ENCODE assay signal across 34 mouse cellular contexts in genomic region chr14:54809668-54810033, GRCm38 (mm10). TPM values are rescaled to one million over a fixed set of nuclear protein-coding genes. Genes with fewer than 3 reads are reported as not detected.
DNase-seq lines count a peak whose midpoint lies in the region; ATAC-seq and TF ChIP-seq lines count a peak whose summit lies in the region.
"Had no signal": no experiment of that assay in that cellular context is flagged by ENCODE, and none has a peak within 500 bp of the region (broad histone marks: within the 10 kb centered on the region; RNA-seq: fewer than 3 reads in every experiment).

No protein-coding gene starts in this region.

- H3K4me2 ChIP-seq in heart, embryonic 13.5 days, result peak overlapping the region; percentile 33; the same call in 1 of the 2 replicates
- H3K4me2 ChIP-seq in midbrain, embryonic 13.5 days (replicated peaks), result no peak overlapping the region
- H3K4me2 ChIP-seq: forebrain, embryonic 12.5 days; hindbrain, embryonic 15.5 days; limb, embryonic 13.5 days; liver, embryonic 11.5 days; lung, embryonic 15.5 days had no signal

- 0 out of 2 replicates have a peak, but pooled peaks have one; percentile 28 for ATAC-seq in G1E (ENCODE audit: extremely low read depth, insufficient number of reproducible peaks, low FRiP score, poor library complexity, severe bottlenecking)
- no peak; the same call in 1 of the 2 replicates for ATAC-seq in heart, embryonic 13.5 days (ENCODE audit: extremely low read depth, insufficient number of reproducible peaks, low FRiP score, low TSS enrichment)
- ATAC-seq in midbrain, embryonic 13.5 days, result no peak

- H3K36me3 ChIP-seq in G1E (replicated peaks), result no peaks in the 10 kb centered on the region
- no peaks in the 10 kb centered on the region for H3K36me3 ChIP-seq in heart, embryonic 13.5 days
- no peaks in the 10 kb centered on the region for H3K36me3 ChIP-seq in midbrain, embryonic 13.5 days
- H3K36me3 ChIP-seq: forebrain, embryonic 12.5 days; hindbrain, embryonic 10.5 days; hindbrain, embryonic 15.5 days; limb, embryonic 13.5 days; lung, embryonic 15.5 days had no signal

- H3K9ac ChIP-seq in heart, embryonic 13.5 days, result no peak overlapping the region
- no peak overlapping the region for H3K9ac ChIP-seq in midbrain, embryonic 13.5 days (replicated peaks)
- H3K9ac ChIP-seq: forebrain, embryonic 12.5 days; hindbrain, embryonic 15.5 days; limb, embryonic 13.5 days; lung, embryonic 15.5 days had no signal

- DNase-seq in heart, adult 11 months, result peak; percentile 37
- no peak for DNase-seq in heart, adult 9 months (ENCODE audit: low spot score in 2 of 2)
- no peak for DNase-seq in G1E (ENCODE audit: low spot score)
- peak; percentile 14 to 24 for DNase-seq in heart, postnatal 10 days
- DNase-seq in spleen, postnatal 36 days (ENCODE audit: low spot score in 2 of 2), result no peak
- no peak for DNase-seq in cerebellum, adult 9-10 months
- DNase-seq: adrenal gland, postnatal 25 days; cerebellum, adult 11-12 months; cerebellum, postnatal 10 days; kidney, adult 11 months; kidney, postnatal 36 days; midbrain, embryonic 14.5 days; right cerebral cortex, postnatal 14 days; thymus, adult 18-20 months; thymus, postnatal 36 days had no signal

- peaks cover 35% of the 10 kb centered on the region for H3K4me1 ChIP-seq in G1E (ENCODE audit: insufficient read depth, low read depth, low read length)
- H3K4me1 ChIP-seq in heart, embryonic 13.5 days, result peaks cover 14% of the 10 kb centered on the region
- no peaks in the 10 kb centered on the region for H3K4me1 ChIP-seq in midbrain, embryonic 13.5 days (replicated peaks)
- H3K4me1 ChIP-seq: forebrain, embryonic 12.5 days; hindbrain, embryonic 10.5 days; hindbrain, embryonic 15.5 days; limb, embryonic 13.5 days; lung, embryonic 15.5 days had no signal

- no peaks in the 10 kb centered on the region for H3K9me3 ChIP-seq in G1E (replicated peaks)
- no peaks in the 10 kb centered on the region for H3K9me3 ChIP-seq in heart, embryonic 13.5 days
- H3K9me3 ChIP-seq in midbrain, embryonic 13.5 days, result no peaks in the 10 kb centered on the region
- H3K9me3 ChIP-seq: forebrain, embryonic 12.5 days; hindbrain, embryonic 10.5 days; hindbrain, embryonic 15.5 days; limb, embryonic 13.5 days; lung, embryonic 15.5 days; megakaryocyte, embryonic 14.5 days had no signal

- no peak overlapping the region for H3K4me3 ChIP-seq in G1E (ENCODE audit: low read depth, low read length)
- H3K4me3 ChIP-seq in heart, embryonic 13.5 days, result no peak overlapping the region
- no peak overlapping the region for H3K4me3 ChIP-seq in midbrain, embryonic 13.5 days (replicated peaks)
- H3K4me3 ChIP-seq: forebrain, embryonic 12.5 days; hindbrain, embryonic 10.5 days; hindbrain, embryonic 15.5 days; limb, embryonic 13.5 days; lung, embryonic 15.5 days; megakaryocyte, embryonic 14.5 days had no signal

- 0 out of 2 replicates have a peak, but pooled peaks cover 3% of the 10 kb centered on the region for H3K27me3 ChIP-seq in G1E (ENCODE audit: insufficient read depth, low read length)
- H3K27me3 ChIP-seq in heart, embryonic 13.5 days (replicated peaks), result no peaks in the 10 kb centered on the region; the same call in 1 of the 2 replicates
- no peaks in the 10 kb centered on the region for H3K27me3 ChIP-seq in midbrain, embryonic 13.5 days
- H3K27me3 ChIP-seq: forebrain, embryonic 12.5 days; hindbrain, embryonic 15.5 days; lung, embryonic 15.5 days had no signal

- 23% methylated on average over 3 of the region's 3 CpGs for WGBS in heart, embryonic 13.5 days
- WGBS in midbrain, embryonic 13.5 days, result 92% methylated on average over 3 of the region's 3 CpGs

- TF ChIP-seq CTCF in G1E (IDR thresholded peaks at IDR 0.05; ENCODE audit: low read depth, low read length), result no peak

- H3K27ac ChIP-seq in heart, embryonic 13.5 days (replicated peaks), result peak overlapping the region; percentile 87
- H3K27ac ChIP-seq in midbrain, embryonic 13.5 days, result no peak overlapping the region
- H3K27ac ChIP-seq: forebrain, embryonic 12.5 days; hindbrain, embryonic 10.5 days; hindbrain, embryonic 15.5 days; limb, embryonic 13.5 days; lung, embryonic 15.5 days had no signal

- intact Hi-C loops in heart, postnatal 10 days (cut with DNase I), result no loop called here

RNA-seq across cellular contexts. Expression of gene Rnf212b, which starts 4.3 kb away (rescaled TPM):
- not detected in 2 replicates for total RNA-seq in G1E (2014; fragmentation: Nextera tagmentation)
- total RNA-seq in G1E (2017), result 0.27 TPM in 1 of 2 replicates, not detected in the other
- not detected in 2 replicates for polyA plus RNA-seq in G1E (2012)
- not detected in 2 replicates for polyA plus RNA-seq in heart, embryonic 13.5 days (2015; fragmentation: Nextera tagmentation; extraction: Ambion mirVana)
- total RNA-seq in heart, postnatal 10 days (2021), result not detected
- polyA plus RNA-seq in midbrain, embryonic 13.5 days (2015; fragmentation: Nextera tagmentation; extraction: Ambion mirVana), result not detected in 2 replicates
- total RNA-seq: layer of hippocampus, adult 8-10 months; layer of hippocampus, postnatal 25 days; left cerebral cortex, adult 8-10 months; left cerebral cortex, postnatal 36 days; monocyte, adult 5-6 weeks had no signal
- polyA plus RNA-seq: cortical plate, adult 2 months; embryonic facial prominence, embryonic 14.5 days; forebrain, embryonic 12.5 days; hindbrain, embryonic 10.5 days; hindbrain, embryonic 15.5 days; limb, embryonic 13.5 days; liver, embryonic 11.5 days; liver, embryonic 16.5 days; lung, embryonic 15.5 days; midbrain, embryonic 14.5 days; neural tube, embryonic 14.5 days; stomach, embryonic 16.5 days had no signal

RNA-seq across cellular contexts. Expression of gene Slc7a8, which starts 27.9 kb away (rescaled TPM):
- total RNA-seq in G1E (2014; fragmentation: Nextera tagmentation), result 325 and 329 TPM in 2 replicates
- total RNA-seq in G1E (2017), result 45.0 and 54.9 TPM in 2 replicates
- 191 and 199 TPM in 2 replicates for polyA plus RNA-seq in G1E (2012)
- 3.4 and 4.0 TPM in 2 replicates for polyA plus RNA-seq in heart, embryonic 13.5 days (2015; fragmentation: Nextera tagmentation; extraction: Ambion mirVana)
- total RNA-seq in heart, postnatal 10 days (2021), result 1 to 10 TPM; 2.4 to 3.6 TPM
- 4.6 and 4.9 TPM in 2 replicates for polyA plus RNA-seq in midbrain, embryonic 13.5 days (2015; fragmentation: Nextera tagmentation; extraction: Ambion mirVana)

Comparison
In these comparisons a context has a peak if more than half of its experiments do, and no peak if none do; other contexts are left out.
1. DNase-seq: peak in heart, adult 11 months (single experiment) and heart, postnatal 10 days (2 of 2); none in heart, adult 9 months (0 of 2), G1E (single experiment), spleen, postnatal 36 days (0 of 2) and cerebellum, adult 9-10 months (single experiment).
2. RNA of gene Slc7a8, which starts 27.9 kb away (polyA plus RNA-seq): 191 to 199 TPM in G1E; 4.6 to 4.9 TPM in midbrain, embryonic 13.5 days and 3.4 to 4.0 TPM in heart, embryonic 13.5 days; every median in the first group is over 10 times any median in the second.